Mouse (Mus musculus): ENCODE measurements around the gene Taar1. TPM values are rescaled to one million over a fixed set of nuclear protein-coding genes. Genes with fewer than 3 reads are reported as not detected.

Gene Taar1
- polyA plus RNA-seq, 1 experiment from 2014 or later, result not detected

- no peak for ATAC-seq (ENCODE audit: insufficient number of reproducible peaks, insufficient read depth, low FRiP score, low TSS enrichment, low read depth)
- Histone ChIP-seq H3K4me2 (no peak within 1 kb of the TSS), H3K27ac (no peak within 1 kb of the TSS), H3K9me3 (no peaks in the 10 kb centered on the region), H3K4me1 (no peaks in the 10 kb centered on the region), H3K36me3 (no peaks in the 10 kb centered on the region), H3K27me3 (no peaks in the 10 kb centered on the region), H3K4me3 (no peak within 1 kb of the TSS), H3K9ac (no peak within 1 kb of the TSS)
- 60% methylated on average over 6 of the region's 6 CpGs for WGBS
Observed at GRCm38 (mm10) chr10:23938312-23938711, 18.2 kb downstream of the Taar1 start, which contains the start of gene Taar2. Gene Taar2, plus strand, starts transcription at chr10:23938572.

- WGBS, result 67% methylated on average over 5 of the region's 5 CpGs
- no peaks in the 10 kb centered on the region for H3K4me1 ChIP-seq
- H3K27ac ChIP-seq, result no peak overlapping the region
- ATAC-seq (ENCODE audit: insufficient number of reproducible peaks, insufficient read depth, low FRiP score, low TSS enrichment, low read depth), result no peak
- H3K4me3 ChIP-seq, result no peak overlapping the region
- no peaks in the 10 kb centered on the region for H3K36me3 ChIP-seq
- H3K9me3 ChIP-seq, result no peaks in the 10 kb centered on the region
- no peak overlapping the region for H3K4me2 ChIP-seq
- no peaks in the 10 kb centered on the region for H3K27me3 ChIP-seq
- H3K9ac ChIP-seq, result no peak overlapping the region
Observed at GRCm38 (mm10) chr10:23942465-23942864, 22.3 kb downstream of the Taar1 start.

- Histone ChIP-seq H3K4me2 (no peak overlapping the region), H3K9ac (no peak overlapping the region), H3K9me3 (no peaks in the 10 kb centered on the region), H3K27me3 (no peaks in the 10 kb centered on the region), H3K36me3 (no peaks in the 10 kb centered on the region), H3K4me1 (no peaks in the 10 kb centered on the region), H3K27ac (no peak overlapping the region), H3K4me3 (no peak overlapping the region)
- 72% methylated on average over 7 of the region's 7 CpGs for WGBS
- ATAC-seq (ENCODE audit: insufficient number of reproducible peaks, insufficient read depth, low FRiP score, low TSS enrichment, low read depth), result no peak
Observed at GRCm38 (mm10) chr10:23948026-23948425, 27.9 kb downstream of the Taar1 start.

GRCm38 (mm10) chr10:23949508-23950005 is 29.4 kb downstream of the Taar1 start, which contains the start of gene Taar3:
Gene Taar3, plus strand, starts transcription at chr10:23949558.
- Histone ChIP-seq H3K27me3 (no peaks in the 10 kb centered on the region), H3K36me3 (no peaks in the 10 kb centered on the region), H3K4me2 (no peak within 1 kb of the TSS), H3K9me3 (no peaks in the 10 kb centered on the region), H3K4me3 (no peak within 1 kb of the TSS), H3K9ac (no peak within 1 kb of the TSS), H3K4me1 (no peaks in the 10 kb centered on the region), H3K27ac (no peak within 1 kb of the TSS)
- no peak for ATAC-seq (ENCODE audit: insufficient number of reproducible peaks, insufficient read depth, low FRiP score, low TSS enrichment, low read depth)
- 86% methylated on average over 16 of the region's 16 CpGs for WGBS

GRCm38 (mm10) chr10:23951714-23952113 is 31.6 kb downstream of the Taar1 start:
- no peak overlapping the region for H3K27ac ChIP-seq
- no peak for ATAC-seq (ENCODE audit: insufficient number of reproducible peaks, insufficient read depth, low FRiP score, low TSS enrichment, low read depth)
- 75% methylated on average over 6 of the region's 6 CpGs for WGBS

GRCm38 (mm10) chr10:23959071-23959470 is 38.9 kb downstream of the Taar1 start:
- 0 out of 2 replicates have a peak, but pooled peaks cover 4% of the 10 kb centered on the region for H3K27me3 ChIP-seq
- no peak overlapping the region for H3K4me2 ChIP-seq
- no peak for ATAC-seq (ENCODE audit: insufficient number of reproducible peaks, insufficient read depth, low FRiP score, low TSS enrichment, low read depth)
- no peaks in the 10 kb centered on the region for H3K4me1 ChIP-seq
- H3K9ac ChIP-seq, result no peak overlapping the region
- H3K9me3 ChIP-seq, result no peaks in the 10 kb centered on the region
- no peak overlapping the region for H3K4me3 ChIP-seq
- H3K36me3 ChIP-seq, result no peaks in the 10 kb centered on the region
- 55% methylated on average over 3 of the region's 3 CpGs for WGBS
- no peak overlapping the region for H3K27ac ChIP-seq

More at GRCm38 (mm10) chr10:23951714-23952113, 31.6 kb downstream of the Taar1 start:
- Histone ChIP-seq H3K9me3 (no peaks in the 10 kb centered on the region), H3K4me2 (no peak overlapping the region), H3K36me3 (no peaks in the 10 kb centered on the region), H3K4me1 (no peaks in the 10 kb centered on the region), H3K9ac (no peak overlapping the region), H3K27me3 (no peaks in the 10 kb centered on the region), H3K4me3 (no peak overlapping the region)

- Histone ChIP-seq H3K4me3 (no peak within 1 kb of the TSS), H3K27me3 (0 out of 2 replicates have a peak, but pooled peaks cover 4% of the 10 kb centered on the region), H3K9me3 (no peaks in the 10 kb centered on the region), H3K9ac (no peak within 1 kb of the TSS), H3K4me2 (no peak within 1 kb of the TSS), H3K36me3 (no peaks in the 10 kb centered on the region), H3K4me1 (no peaks in the 10 kb centered on the region), H3K27ac (no peak within 1 kb of the TSS)
- no peak for ATAC-seq (ENCODE audit: insufficient number of reproducible peaks, insufficient read depth, low FRiP score, low TSS enrichment, low read depth)
- 92% methylated on average over 13 of the region's 13 CpGs for WGBS
Observed at GRCm38 (mm10) chr10:23960444-23960915, 40.3 kb downstream of the Taar1 start, which contains the start of gene Taar4. Gene Taar4, plus strand, starts transcription at chr10:23960494.

- Histone ChIP-seq H3K4me3 (no peak overlapping the region), H3K36me3 (no peaks in the 10 kb centered on the region), H3K9ac (no peak overlapping the region), H3K27ac (no peak overlapping the region), H3K9me3 (no peaks in the 10 kb centered on the region), H3K4me1 (no peaks in the 10 kb centered on the region), H3K4me2 (no peak overlapping the region), H3K27me3 (no peaks in the 10 kb centered on the region)
- WGBS, result 56% methylated on average over 3 of the region's 3 CpGs
- ATAC-seq (ENCODE audit: insufficient number of reproducible peaks, insufficient read depth, low FRiP score, low TSS enrichment, low read depth), result no peak
Observed at GRCm38 (mm10) chr10:23963444-23963843, 43.3 kb downstream of the Taar1 start.

GRCm38 (mm10) chr10:23964921-23965610 is 44.9 kb downstream of the Taar1 start:
- ATAC-seq (ENCODE audit: insufficient number of reproducible peaks, insufficient read depth, low FRiP score, low TSS enrichment, low read depth), result no peak

GRCm38 (mm10) chr10:23970656-23971165 is 50.6 kb downstream of the Taar1 start, which contains the start of gene Taar5:
Gene Taar5, plus strand, starts transcription at chr10:23970706.
- Histone ChIP-seq H3K4me2 (no peak within 1 kb of the TSS), H3K4me1 (no peaks in the 10 kb centered on the region), H3K27ac (no peak within 1 kb of the TSS), H3K9ac (no peak within 1 kb of the TSS), H3K9me3 (no peaks in the 10 kb centered on the region), H3K4me3 (no peak within 1 kb of the TSS), H3K36me3 (no peaks in the 10 kb centered on the region), H3K27me3 (no peaks in the 10 kb centered on the region)
- 90% methylated on average over 11 of the region's 11 CpGs for WGBS
- ATAC-seq (ENCODE audit: insufficient number of reproducible peaks, insufficient read depth, low FRiP score, low TSS enrichment, low read depth), result no peak

More at GRCm38 (mm10) chr10:23964921-23965610, 44.9 kb downstream of the Taar1 start:
- Histone ChIP-seq H3K4me1 (no peaks in the 10 kb centered on the region), H3K27me3 (no peaks in the 10 kb centered on the region), H3K4me2 (no peak overlapping the region), H3K9ac (no peak overlapping the region), H3K27ac (no peak overlapping the region), H3K36me3 (no peaks in the 10 kb centered on the region), H3K9me3 (no peaks in the 10 kb centered on the region), H3K4me3 (no peak overlapping the region)
- 89% methylated on average over 6 of the region's 6 CpGs for WGBS
